Mouse (Mus musculus): ENCODE measurements around the gene Gcnt4. TPM values are rescaled to one million over a fixed set of nuclear protein-coding genes. Genes with fewer than 3 reads are reported as not detected.

The Gcnt4 gene
- polyA plus RNA-seq, 1 experiment from 2014 or later: 0.46 TPM

DNA sequence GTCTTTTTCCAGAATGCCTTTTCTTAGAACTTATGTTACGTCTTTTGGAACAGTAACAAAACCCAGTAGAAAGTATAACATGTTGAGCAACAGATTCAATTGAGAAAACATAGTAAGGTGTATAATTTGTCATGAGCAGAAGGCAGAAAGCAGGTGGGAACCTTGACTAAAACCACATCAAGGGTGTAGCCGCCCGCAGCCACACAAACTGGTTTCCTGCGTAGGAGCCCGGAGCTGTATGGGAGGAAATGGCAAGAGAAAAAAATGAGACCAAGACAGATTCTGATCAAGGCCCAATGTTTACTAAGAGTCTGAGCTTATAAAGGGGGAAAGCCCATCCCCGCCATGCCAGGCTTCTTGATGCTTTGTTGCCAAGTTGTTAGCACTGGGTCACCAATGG, 32.0 kb downstream of the Gcnt4 start:
- no peak for ATAC-seq (ENCODE audit: insufficient number of reproducible peaks, insufficient read depth, low FRiP score, low read depth)
- no peak overlapping the region for H3K4me3 ChIP-seq (ENCODE audit: control insufficient read depth in 1 of 2, insufficient read depth in 1 of 2, low read depth in 1 of 2, low read length in 2 of 2)
- no peaks in the 10 kb centered on the region for H3K36me3 ChIP-seq (ENCODE audit: control insufficient read depth, insufficient read depth, low read length)
- H3K4me1 ChIP-seq (ENCODE audit: control insufficient read depth in 2 of 2, insufficient read depth in 2 of 2, low read length in 2 of 2): no peaks in the 10 kb centered on the region
- no peak overlapping the region for H3K27ac ChIP-seq (replicated peaks in 1 of 2; ENCODE audit: control insufficient read depth in 1 of 2, insufficient read depth in 1 of 2, low read depth in 2 of 2, low read length in 2 of 2)
- WGBS: 84% methylated on average over 6 of the region's 6 CpGs
- no peaks in the 10 kb centered on the region for H3K27me3 ChIP-seq (ENCODE audit: control insufficient read depth, insufficient read depth, low read length)
- no peak overlapping the region for H3K4me2 ChIP-seq (ENCODE audit: low read length)
- H3K9me3 ChIP-seq (ENCODE audit: control insufficient read depth, low read length): no peaks in the 10 kb centered on the region
- no peak overlapping the region for H3K9ac ChIP-seq (ENCODE audit: low read length)

DNA sequence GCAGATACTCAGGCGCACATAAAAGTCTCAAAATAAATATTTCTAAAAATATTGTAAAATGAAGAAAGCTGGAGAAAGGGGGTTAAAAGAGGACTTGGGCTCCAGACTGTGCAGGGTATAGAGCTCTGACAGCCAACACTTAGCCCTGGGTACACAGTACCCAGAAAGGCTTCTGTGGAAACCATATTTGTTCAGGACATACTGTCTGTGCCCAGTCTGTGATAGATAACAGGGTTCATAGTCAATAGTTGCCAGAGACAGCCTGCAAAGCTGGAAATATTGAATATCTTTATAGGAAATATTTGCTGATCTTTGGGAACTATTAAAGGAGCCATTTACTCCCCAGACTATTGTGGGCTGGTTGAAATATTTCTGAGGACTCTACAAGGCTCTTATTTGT, 35.5 kb downstream of the Gcnt4 start:
- no peak overlapping the region for H3K9ac ChIP-seq (ENCODE audit: low read length)
- H3K4me2 ChIP-seq (ENCODE audit: low read length): no peak overlapping the region
- H3K4me3 ChIP-seq (ENCODE audit: control insufficient read depth in 1 of 2, insufficient read depth in 1 of 2, low read depth in 1 of 2, low read length in 2 of 2): no peak overlapping the region
- H3K9me3 ChIP-seq (ENCODE audit: control insufficient read depth, low read length): no peaks in the 10 kb centered on the region
- ATAC-seq (ENCODE audit: insufficient number of reproducible peaks, insufficient read depth, low FRiP score, low read depth): no peak
- no peaks in the 10 kb centered on the region for H3K36me3 ChIP-seq (ENCODE audit: control insufficient read depth, insufficient read depth, low read length)
- no peak overlapping the region for H3K27ac ChIP-seq (replicated peaks in 1 of 2; ENCODE audit: control insufficient read depth in 1 of 2, insufficient read depth in 1 of 2, low read depth in 2 of 2, low read length in 2 of 2)
- H3K27me3 ChIP-seq (ENCODE audit: control insufficient read depth, insufficient read depth, low read length): no peaks in the 10 kb centered on the region
- no peaks in the 10 kb centered on the region for H3K4me1 ChIP-seq (ENCODE audit: control insufficient read depth in 2 of 2, insufficient read depth in 2 of 2, low read length in 2 of 2)
- WGBS: 90% methylated on average over 1 of the region's 1 CpGs

DNA sequence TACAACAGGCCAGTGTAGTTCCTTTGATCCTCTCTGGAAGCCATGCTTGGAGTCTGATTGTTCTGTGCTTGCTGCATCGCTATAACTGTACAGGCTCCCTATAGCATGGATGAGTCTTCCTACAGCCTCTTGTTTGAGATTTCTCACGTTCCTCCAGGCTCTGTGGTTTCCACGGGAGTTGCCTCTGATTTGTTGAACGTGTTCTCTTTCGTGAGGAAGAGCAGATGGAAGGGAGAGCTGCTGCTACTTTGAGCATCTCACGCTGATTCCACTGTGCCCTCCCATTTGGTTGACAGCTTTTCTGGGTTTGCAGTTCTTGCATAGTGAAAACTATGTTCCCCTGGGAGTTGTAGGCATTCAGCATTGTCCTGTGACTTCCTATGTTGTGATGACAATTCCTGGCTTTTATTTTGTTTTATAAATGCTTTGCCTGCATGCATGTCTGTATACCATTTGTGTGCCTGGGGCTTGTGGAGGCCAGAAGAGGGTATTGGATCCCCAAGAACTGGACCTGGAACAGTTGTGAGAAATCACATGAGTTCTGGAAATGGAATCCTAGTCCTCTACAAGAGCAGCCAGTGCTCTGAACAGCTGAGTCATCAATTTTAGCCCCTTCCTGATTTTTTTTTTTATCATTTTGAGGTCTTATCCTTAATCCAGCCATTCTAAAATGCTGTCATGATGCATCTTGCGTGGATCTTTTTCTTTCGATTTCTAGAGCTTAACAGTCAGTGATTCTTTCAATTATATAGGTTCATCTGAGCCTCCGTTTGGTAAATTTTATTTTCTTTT, 37.1 kb downstream of the Gcnt4 start:
- no peak for ATAC-seq (ENCODE audit: insufficient number of reproducible peaks, insufficient read depth, low FRiP score, low read depth)
- 74% methylated on average over 9 of the region's 9 CpGs for WGBS
- Histone ChIP-seq H3K4me2 (ENCODE audit: low read length) (no peak overlapping the region), H3K4me1 (ENCODE audit: control insufficient read depth in 2 of 2, insufficient read depth in 2 of 2, low read length in 2 of 2) (no peaks in the 10 kb centered on the region), H3K27me3 (ENCODE audit: control insufficient read depth, insufficient read depth, low read length) (no peaks in the 10 kb centered on the region), H3K27ac (replicated peaks in 1 of 2; ENCODE audit: control insufficient read depth in 1 of 2, insufficient read depth in 1 of 2, low read depth in 2 of 2, low read length in 2 of 2) (no peak overlapping the region), H3K9me3 (ENCODE audit: control insufficient read depth, low read length) (no peaks in the 10 kb centered on the region), H3K4me3 (ENCODE audit: control insufficient read depth in 1 of 2, insufficient read depth in 1 of 2, low read depth in 1 of 2, low read length in 2 of 2) (no peak overlapping the region), H3K36me3 (ENCODE audit: control insufficient read depth, insufficient read depth, low read length) (no peaks in the 10 kb centered on the region), H3K9ac (ENCODE audit: low read length) (no peak overlapping the region)

DNA sequence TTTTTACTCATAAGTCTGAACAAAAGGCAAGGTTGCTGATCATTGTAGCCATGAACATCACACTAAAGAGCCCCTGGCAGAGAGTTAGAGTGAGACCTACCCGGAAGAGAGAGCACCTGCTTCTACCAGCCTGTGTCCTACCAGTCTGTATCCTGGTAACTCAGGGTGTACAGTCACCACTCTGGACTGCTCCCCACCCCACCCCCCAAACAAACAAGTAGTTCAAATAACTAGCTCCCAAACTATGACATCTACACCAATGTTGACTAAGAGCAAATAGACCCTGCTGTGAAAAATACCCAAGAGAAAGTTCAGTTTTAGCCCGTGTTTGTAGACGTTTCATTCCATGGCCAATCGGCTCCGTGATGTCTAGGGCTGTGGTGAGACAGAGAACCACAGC, 38.3 kb downstream of the Gcnt4 start:
- Histone ChIP-seq H3K27me3 (ENCODE audit: control insufficient read depth, insufficient read depth, low read length) (no peaks in the 10 kb centered on the region), H3K4me3 (ENCODE audit: control insufficient read depth in 1 of 2, insufficient read depth in 1 of 2, low read depth in 1 of 2, low read length in 2 of 2) (no peak overlapping the region), H3K9me3 (ENCODE audit: control insufficient read depth, low read length) (no peaks in the 10 kb centered on the region), H3K27ac (replicated peaks in 1 of 2; ENCODE audit: control insufficient read depth in 1 of 2, insufficient read depth in 1 of 2, low read depth in 2 of 2, low read length in 2 of 2) (no peak overlapping the region), H3K9ac (ENCODE audit: low read length) (no peak overlapping the region), H3K4me1 (ENCODE audit: control insufficient read depth in 2 of 2, insufficient read depth in 2 of 2, low read length in 2 of 2) (no peaks in the 10 kb centered on the region), H3K4me2 (ENCODE audit: low read length) (no peak overlapping the region), H3K36me3 (ENCODE audit: control insufficient read depth, insufficient read depth, low read length) (no peaks in the 10 kb centered on the region)
- ATAC-seq (ENCODE audit: insufficient number of reproducible peaks, insufficient read depth, low FRiP score, low read depth): no peak
- WGBS: 83% methylated on average over 5 of the region's 5 CpGs

DNA sequence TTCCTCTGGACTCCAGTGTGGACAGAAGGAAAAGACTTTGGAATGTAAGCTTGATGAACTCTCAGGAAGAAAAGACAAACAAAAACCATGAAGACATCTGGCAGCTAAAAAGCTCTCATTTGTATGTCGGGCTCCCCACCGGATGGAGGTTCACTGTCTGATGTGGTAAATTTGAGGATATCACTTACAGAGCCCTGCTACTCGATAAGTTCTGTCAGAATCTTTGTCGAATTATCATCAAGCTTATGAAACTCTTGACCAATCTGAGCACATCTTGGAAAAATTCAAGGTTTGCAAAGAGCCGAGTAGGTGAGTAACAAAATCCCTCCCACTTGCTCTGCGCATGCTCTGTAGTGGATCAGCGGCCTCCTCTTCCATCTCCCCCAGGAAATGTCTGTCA, 40.5 kb downstream of the Gcnt4 start:
- no peak overlapping the region for H3K4me2 ChIP-seq (ENCODE audit: low read length)
- 86% methylated on average over 7 of the region's 7 CpGs for WGBS
- H3K9ac ChIP-seq (ENCODE audit: low read length): no peak overlapping the region
- no peaks in the 10 kb centered on the region for H3K27me3 ChIP-seq (ENCODE audit: control insufficient read depth, insufficient read depth, low read length)
- no peaks in the 10 kb centered on the region for H3K4me1 ChIP-seq (ENCODE audit: control insufficient read depth in 2 of 2, insufficient read depth in 2 of 2, low read length in 2 of 2)
- no peak overlapping the region for H3K4me3 ChIP-seq (ENCODE audit: control insufficient read depth in 1 of 2, insufficient read depth in 1 of 2, low read depth in 1 of 2, low read length in 2 of 2)
- ATAC-seq (ENCODE audit: insufficient number of reproducible peaks, insufficient read depth, low FRiP score, low read depth): no peak
- H3K27ac ChIP-seq (replicated peaks in 1 of 2; ENCODE audit: control insufficient read depth in 1 of 2, insufficient read depth in 1 of 2, low read depth in 2 of 2, low read length in 2 of 2): no peak overlapping the region
- H3K9me3 ChIP-seq (ENCODE audit: control insufficient read depth, low read length): no peaks in the 10 kb centered on the region
- H3K36me3 ChIP-seq (ENCODE audit: control insufficient read depth, insufficient read depth, low read length): no peaks in the 10 kb centered on the region

DNA sequence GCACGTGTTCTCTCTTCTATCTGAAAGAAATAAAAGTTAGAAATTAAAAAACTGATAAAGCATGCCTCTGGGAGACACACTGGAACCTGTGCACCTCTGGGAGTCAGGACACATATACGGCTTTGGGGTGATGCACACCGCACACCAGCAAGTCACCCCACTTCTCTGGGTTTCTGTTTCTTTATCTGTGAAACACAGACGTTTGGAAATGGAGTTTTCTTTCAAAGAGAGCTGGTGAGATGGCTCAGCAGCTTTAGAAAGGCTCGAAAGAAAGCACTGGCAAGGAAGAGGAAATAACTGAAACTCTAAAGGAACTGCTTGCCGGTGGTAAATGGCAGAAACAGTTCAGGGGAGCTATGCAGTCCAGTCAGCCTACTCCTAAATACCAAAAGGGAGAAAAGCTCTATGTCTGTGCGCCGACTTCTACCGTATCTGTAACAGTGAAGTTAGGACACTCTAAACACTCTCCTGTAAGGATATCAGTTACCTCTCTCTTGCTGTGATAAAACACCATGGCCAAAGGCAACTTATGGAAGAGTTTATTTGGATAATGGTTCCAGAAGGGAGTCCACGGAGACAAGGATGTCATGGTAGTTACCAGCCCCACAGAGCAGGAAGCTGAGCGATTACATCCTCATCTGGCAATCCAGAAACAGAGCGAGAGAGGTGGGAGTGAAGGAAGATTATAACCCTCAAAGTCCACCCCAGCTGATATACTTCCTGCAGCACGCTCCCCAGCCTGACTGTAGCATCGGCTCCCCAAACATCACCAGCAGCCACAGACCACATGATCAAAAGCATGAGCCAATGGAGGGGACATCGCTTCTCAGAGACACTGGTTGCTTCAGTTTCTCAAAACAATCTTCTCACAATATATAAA, 42.0 kb downstream of the Gcnt4 start:
- Histone ChIP-seq H3K9ac (ENCODE audit: low read length) (no peak overlapping the region), H3K27ac (replicated peaks in 1 of 2; ENCODE audit: control insufficient read depth in 1 of 2, insufficient read depth in 1 of 2, low read depth in 2 of 2, low read length in 2 of 2) (no peak overlapping the region), H3K27me3 (ENCODE audit: control insufficient read depth, insufficient read depth, low read length) (no peaks in the 10 kb centered on the region), H3K4me2 (ENCODE audit: low read length) (no peak overlapping the region), H3K36me3 (ENCODE audit: control insufficient read depth, insufficient read depth, low read length) (no peaks in the 10 kb centered on the region), H3K9me3 (ENCODE audit: control insufficient read depth, low read length) (no peaks in the 10 kb centered on the region), H3K4me1 (ENCODE audit: control insufficient read depth in 2 of 2, insufficient read depth in 2 of 2, low read length in 2 of 2) (peaks cover 0 to 2% of the 10 kb centered on the region in 2 experiments; a peak in 1 of 4 replicates), H3K4me3 (ENCODE audit: control insufficient read depth in 1 of 2, insufficient read depth in 1 of 2, low read depth in 1 of 2, low read length in 2 of 2) (no peak overlapping the region)
- WGBS: 77% methylated on average over 15 of the region's 15 CpGs
- ATAC-seq (ENCODE audit: insufficient number of reproducible peaks, insufficient read depth, low FRiP score, low read depth): no peak

DNA sequence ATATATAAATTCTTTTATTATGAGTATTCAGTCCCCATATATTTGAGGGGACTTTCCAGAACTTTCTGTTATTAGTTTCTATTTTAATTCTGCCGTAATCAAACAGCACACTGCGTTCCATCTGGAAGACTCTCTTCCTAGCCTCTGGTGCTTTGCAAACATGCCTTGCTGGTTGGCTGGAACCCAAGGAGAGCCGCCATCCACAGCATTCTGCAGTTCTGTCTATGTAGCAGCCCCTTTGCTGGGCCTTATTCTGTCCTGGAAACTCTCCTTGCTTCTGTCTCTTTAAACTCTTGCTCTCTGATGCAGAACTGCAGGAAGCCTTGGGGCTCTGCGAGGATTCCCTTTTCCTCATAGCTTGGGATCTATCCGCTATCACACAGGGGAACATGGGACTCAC, 42.6 kb downstream of the Gcnt4 start:
- no peaks in the 10 kb centered on the region for H3K9me3 ChIP-seq (ENCODE audit: control insufficient read depth, low read length)
- no peaks in the 10 kb centered on the region for H3K27me3 ChIP-seq (ENCODE audit: control insufficient read depth, insufficient read depth, low read length)
- H3K36me3 ChIP-seq (ENCODE audit: control insufficient read depth, insufficient read depth, low read length): no peaks in the 10 kb centered on the region
- no peak overlapping the region for H3K9ac ChIP-seq (ENCODE audit: low read length)
- peaks cover 5 to 8% of the 10 kb centered on the region in 2 experiments for H3K4me1 ChIP-seq (ENCODE audit: control insufficient read depth in 2 of 2, insufficient read depth in 2 of 2, low read length in 2 of 2)
- no peak overlapping the region for H3K4me2 ChIP-seq (ENCODE audit: low read length)
- no peak overlapping the region for H3K4me3 ChIP-seq (ENCODE audit: control insufficient read depth in 1 of 2, insufficient read depth in 1 of 2, low read depth in 1 of 2, low read length in 2 of 2)
- no peak overlapping the region for H3K27ac ChIP-seq (replicated peaks in 1 of 2; ENCODE audit: control insufficient read depth in 1 of 2, insufficient read depth in 1 of 2, low read depth in 2 of 2, low read length in 2 of 2)
- ATAC-seq (ENCODE audit: insufficient number of reproducible peaks, insufficient read depth, low FRiP score, low read depth): no peak
- 74% methylated on average over 5 of the region's 5 CpGs for WGBS

All from heart, embryonic 14.5 days (tissue).